Mouse (Mus musculus): ENCODE measurements at regions not wholly inside any gene's neighbourhood (a gene's known extent, or its start where the extent isn't known, plus 50 kb on each side); places are given as distances from the start of the nearest gene placed in this dataset.

DNA sequence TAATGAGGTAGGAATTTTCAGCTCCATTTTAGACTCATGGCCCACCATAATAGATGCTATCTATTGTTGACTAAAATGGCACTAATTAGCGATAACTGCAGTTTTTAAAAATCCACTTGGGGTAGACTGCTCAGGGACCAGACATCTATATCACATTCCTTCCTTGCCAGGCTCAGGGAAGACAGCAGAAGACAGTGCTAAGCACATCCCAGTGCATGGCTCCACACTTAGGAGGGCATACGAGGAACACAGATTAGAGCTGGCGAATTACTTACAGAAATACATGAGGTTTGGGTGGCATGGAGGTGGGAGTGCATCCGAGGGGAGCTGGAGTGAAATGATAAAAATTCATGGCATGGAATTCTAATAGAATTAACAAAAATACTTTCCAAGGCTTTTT is 395.5 kb upstream of the Gm6657 start:
- Histone ChIP-seq H3K27me3 (replicated peaks; ENCODE audit: control insufficient read depth, insufficient read depth, low read length) (no peaks in the 10 kb centered on the region), H3K27ac (ENCODE audit: low read length) (no peak overlapping the region), H3K4me2 (ENCODE audit: low read depth, low read length) (no peak overlapping the region), H3K9ac (ENCODE audit: low read depth, low read length) (no peak overlapping the region), H3K36me3 (ENCODE audit: control insufficient read depth, insufficient read depth, low read length) (no peaks in the 10 kb centered on the region), H3K9me3 (ENCODE audit: control insufficient read depth, low read length) (no peaks in the 10 kb centered on the region), H3K4me1 (ENCODE audit: control insufficient read depth, insufficient read depth, low read length) (peaks cover 3% of the 10 kb centered on the region; the same call in 1 of the 2 replicates), H3K4me3 (ENCODE audit: low read length) (no peak overlapping the region)
- WGBS, result 86% methylated on average over 4 of the region's 4 CpGs
- ATAC-seq, result no peak

DNA sequence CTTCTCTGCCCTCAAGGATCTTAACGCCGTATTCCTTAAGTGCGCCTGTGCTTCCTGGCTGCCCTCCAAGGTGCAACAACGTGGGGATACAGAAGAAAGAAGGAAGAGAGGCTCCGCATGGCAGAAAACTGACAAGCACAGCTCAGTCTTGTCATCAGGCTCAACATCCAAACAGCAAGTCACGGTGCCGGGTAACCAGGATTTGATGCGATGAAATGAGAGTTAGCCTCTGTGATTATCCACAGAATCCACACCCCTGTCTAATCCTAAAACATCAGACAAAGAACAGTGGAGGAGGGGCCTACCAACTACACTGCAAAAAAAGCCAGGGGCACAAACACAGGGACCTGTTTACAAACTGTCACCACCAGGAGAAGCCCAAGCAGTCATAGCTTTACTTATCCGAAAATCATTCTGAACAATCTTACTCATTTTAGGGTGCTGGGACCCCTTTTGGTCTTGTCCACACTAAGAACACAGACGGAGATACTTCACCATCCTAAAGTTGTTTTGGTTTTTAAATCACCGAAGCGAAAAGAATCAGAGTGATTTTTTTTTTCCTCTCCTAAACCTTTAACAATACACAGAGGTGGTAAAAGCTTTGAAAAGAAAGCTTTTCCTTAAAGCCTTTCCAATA is 394.8 kb upstream of the Gm6657 start:
- H3K36me3 ChIP-seq (ENCODE audit: control insufficient read depth, insufficient read depth, low read length), result no peaks in the 10 kb centered on the region
- H3K27ac ChIP-seq (ENCODE audit: low read length), result no peak overlapping the region
- no peaks in the 10 kb centered on the region for H3K9me3 ChIP-seq (ENCODE audit: control insufficient read depth, low read length)
- WGBS, result 52% methylated on average over 12 of the region's 12 CpGs
- H3K4me1 ChIP-seq (ENCODE audit: control insufficient read depth, insufficient read depth, low read length), result peaks cover 3% of the 10 kb centered on the region; the same call in 1 of the 2 replicates
- H3K4me2 ChIP-seq (ENCODE audit: low read depth, low read length), result no peak overlapping the region
- H3K27me3 ChIP-seq (replicated peaks; ENCODE audit: control insufficient read depth, insufficient read depth, low read length), result no peaks in the 10 kb centered on the region
- no peak for ATAC-seq
- H3K4me3 ChIP-seq (ENCODE audit: low read length), result no peak overlapping the region
- no peak overlapping the region for H3K9ac ChIP-seq (ENCODE audit: low read depth, low read length)

DNA sequence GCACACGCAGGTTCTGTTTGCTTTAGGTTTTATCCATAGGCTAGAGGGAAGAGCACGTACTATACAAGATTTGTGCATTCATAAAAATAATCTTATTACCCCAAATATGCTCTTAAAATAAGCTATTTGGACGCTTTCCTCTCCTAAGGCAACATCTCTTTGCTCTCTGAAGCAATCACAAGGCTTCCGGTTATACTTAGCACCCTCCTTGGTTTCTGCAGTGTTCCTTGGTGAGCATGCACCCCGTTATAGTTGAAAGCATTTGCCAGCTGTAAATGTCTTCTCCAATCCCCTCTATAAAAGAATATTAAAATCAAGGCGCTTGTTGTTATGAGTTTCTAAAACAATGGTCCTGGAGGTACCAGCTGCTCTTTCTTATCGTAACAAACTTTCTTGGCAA is 386.4 kb upstream of the Gm6657 start:
- H3K27ac ChIP-seq (ENCODE audit: low read length), result no peak overlapping the region
- H3K4me3 ChIP-seq (ENCODE audit: low read length), result no peak overlapping the region
- ATAC-seq, result no peak
- no peaks in the 10 kb centered on the region for H3K9me3 ChIP-seq (ENCODE audit: control insufficient read depth, low read length)
- H3K9ac ChIP-seq (ENCODE audit: low read depth, low read length), result no peak overlapping the region
- no peaks in the 10 kb centered on the region for H3K36me3 ChIP-seq (ENCODE audit: control insufficient read depth, insufficient read depth, low read length)
- WGBS, result 84% methylated on average over 7 of the region's 7 CpGs
- no peaks in the 10 kb centered on the region for H3K27me3 ChIP-seq (replicated peaks; ENCODE audit: control insufficient read depth, insufficient read depth, low read length)
- no peaks in the 10 kb centered on the region for H3K4me1 ChIP-seq (ENCODE audit: control insufficient read depth, insufficient read depth, low read length)
- H3K4me2 ChIP-seq (ENCODE audit: low read depth, low read length), result no peak overlapping the region

DNA sequence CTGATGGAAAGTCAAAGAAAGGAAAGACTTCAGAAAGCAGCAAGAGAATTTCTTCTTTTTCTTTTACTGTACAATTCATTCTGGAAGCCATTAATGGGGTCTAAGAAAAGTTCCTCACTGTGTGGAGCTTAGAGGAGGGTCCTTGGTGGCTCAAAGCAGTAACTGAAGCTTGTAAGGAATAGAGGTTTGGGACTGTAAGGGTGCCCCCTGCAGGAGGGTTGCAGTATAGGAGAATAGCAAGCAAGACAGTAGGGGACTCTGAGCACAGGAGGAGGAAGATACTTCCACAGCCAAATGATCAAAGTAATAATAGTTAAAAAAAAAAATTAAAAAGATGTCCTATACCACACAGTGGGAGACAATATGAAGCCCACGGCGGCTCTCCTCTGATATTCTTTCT is 382.8 kb upstream of the Gm6657 start:
- no peaks in the 10 kb centered on the region for H3K9me3 ChIP-seq (ENCODE audit: control insufficient read depth, low read length)
- no peak overlapping the region for H3K4me3 ChIP-seq (ENCODE audit: low read length)
- H3K4me1 ChIP-seq (ENCODE audit: control insufficient read depth, insufficient read depth, low read length), result no peaks in the 10 kb centered on the region
- H3K27ac ChIP-seq (ENCODE audit: low read length), result no peak overlapping the region
- WGBS, result 61% methylated on average over 2 of the region's 2 CpGs
- H3K4me2 ChIP-seq (ENCODE audit: low read depth, low read length), result no peak overlapping the region
- H3K27me3 ChIP-seq (replicated peaks; ENCODE audit: control insufficient read depth, insufficient read depth, low read length), result no peaks in the 10 kb centered on the region
- no peak for ATAC-seq
- no peaks in the 10 kb centered on the region for H3K36me3 ChIP-seq (ENCODE audit: control insufficient read depth, insufficient read depth, low read length)
- no peak overlapping the region for H3K9ac ChIP-seq (ENCODE audit: low read depth, low read length)

DNA sequence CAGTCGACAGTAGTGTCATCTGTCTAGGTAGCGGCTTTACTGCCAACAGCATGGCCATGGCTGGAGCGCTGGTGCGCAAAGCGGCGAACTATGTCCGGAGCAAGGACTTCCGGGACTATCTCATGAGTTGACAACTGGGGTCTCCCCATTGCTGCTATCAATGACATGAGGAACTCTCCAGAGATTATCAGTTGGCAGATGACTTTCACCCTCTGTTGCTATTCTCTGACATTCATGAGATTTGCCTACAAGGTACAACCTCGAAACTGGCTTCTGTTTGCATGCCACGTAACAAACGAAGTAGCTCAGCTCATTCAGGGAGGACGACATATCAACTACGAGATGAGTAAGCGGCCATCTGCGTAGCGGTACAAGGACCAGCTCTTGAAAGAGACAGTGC is 374.6 kb upstream of the Gm6657 start:
- no peak for ATAC-seq
- 93% methylated on average over 16 of the region's 16 CpGs for WGBS

DNA sequence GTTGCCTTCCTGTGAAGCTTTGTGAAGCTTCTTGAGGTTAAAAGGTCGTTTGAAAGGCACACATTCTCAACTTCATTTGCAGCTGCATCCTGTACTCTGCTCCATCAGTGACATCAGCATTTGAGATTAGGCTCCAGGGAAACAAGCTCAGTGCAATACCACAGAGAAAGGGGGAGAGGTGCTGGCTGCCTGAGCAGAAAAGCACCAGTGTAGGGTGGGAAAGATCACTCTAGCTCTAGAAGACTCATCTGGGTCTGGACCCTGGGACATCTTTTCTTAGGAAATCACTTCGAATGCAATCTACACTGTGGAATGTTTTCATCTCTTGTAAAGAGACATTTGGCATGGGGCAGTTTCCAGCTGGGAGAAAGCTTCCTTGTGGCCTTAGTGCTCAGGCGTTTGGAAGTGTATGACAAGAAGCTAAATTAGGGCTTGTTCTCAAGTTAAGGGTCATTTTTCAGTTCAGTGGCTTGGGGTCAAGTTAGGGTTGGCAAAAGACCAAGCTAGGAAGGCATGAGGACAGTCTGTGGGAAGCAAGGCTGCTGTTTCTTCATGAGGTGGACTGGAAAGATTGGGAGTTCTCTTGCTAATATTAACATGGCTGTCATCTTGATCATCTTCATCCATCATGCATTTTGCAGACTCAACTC is 370.5 kb upstream of the Gm6657 start:
- Histone ChIP-seq H3K4me1 (ENCODE audit: control insufficient read depth, insufficient read depth, low read length) (no peaks in the 10 kb centered on the region), H3K4me3 (ENCODE audit: low read length) (no peak overlapping the region), H3K36me3 (ENCODE audit: control insufficient read depth, insufficient read depth, low read length) (no peaks in the 10 kb centered on the region), H3K4me2 (ENCODE audit: low read depth, low read length) (no peak overlapping the region), H3K9ac (ENCODE audit: low read depth, low read length) (no peak overlapping the region), H3K9me3 (ENCODE audit: control insufficient read depth, low read length) (no peaks in the 10 kb centered on the region), H3K27me3 (replicated peaks; ENCODE audit: control insufficient read depth, insufficient read depth, low read length) (no peaks in the 10 kb centered on the region), H3K27ac (ENCODE audit: low read length) (no peak overlapping the region)
- no peak for ATAC-seq
- 29% methylated on average over 3 of the region's 3 CpGs for WGBS

More for the DNA sequence above, 374.6 kb upstream of the Gm6657 start:
- no peaks in the 10 kb centered on the region for H3K27me3 ChIP-seq (replicated peaks; ENCODE audit: control insufficient read depth, insufficient read depth, low read length)
- no peak overlapping the region for H3K27ac ChIP-seq (ENCODE audit: low read length)
- H3K4me2 ChIP-seq (ENCODE audit: low read depth, low read length), result no peak overlapping the region
- no peak overlapping the region for H3K9ac ChIP-seq (ENCODE audit: low read depth, low read length)
- no peaks in the 10 kb centered on the region for H3K36me3 ChIP-seq (ENCODE audit: control insufficient read depth, insufficient read depth, low read length)
- H3K4me1 ChIP-seq (ENCODE audit: control insufficient read depth, insufficient read depth, low read length), result no peaks in the 10 kb centered on the region
- H3K9me3 ChIP-seq (ENCODE audit: control insufficient read depth, low read length), result no peaks in the 10 kb centered on the region
- no peak overlapping the region for H3K4me3 ChIP-seq (ENCODE audit: low read length)

DNA sequence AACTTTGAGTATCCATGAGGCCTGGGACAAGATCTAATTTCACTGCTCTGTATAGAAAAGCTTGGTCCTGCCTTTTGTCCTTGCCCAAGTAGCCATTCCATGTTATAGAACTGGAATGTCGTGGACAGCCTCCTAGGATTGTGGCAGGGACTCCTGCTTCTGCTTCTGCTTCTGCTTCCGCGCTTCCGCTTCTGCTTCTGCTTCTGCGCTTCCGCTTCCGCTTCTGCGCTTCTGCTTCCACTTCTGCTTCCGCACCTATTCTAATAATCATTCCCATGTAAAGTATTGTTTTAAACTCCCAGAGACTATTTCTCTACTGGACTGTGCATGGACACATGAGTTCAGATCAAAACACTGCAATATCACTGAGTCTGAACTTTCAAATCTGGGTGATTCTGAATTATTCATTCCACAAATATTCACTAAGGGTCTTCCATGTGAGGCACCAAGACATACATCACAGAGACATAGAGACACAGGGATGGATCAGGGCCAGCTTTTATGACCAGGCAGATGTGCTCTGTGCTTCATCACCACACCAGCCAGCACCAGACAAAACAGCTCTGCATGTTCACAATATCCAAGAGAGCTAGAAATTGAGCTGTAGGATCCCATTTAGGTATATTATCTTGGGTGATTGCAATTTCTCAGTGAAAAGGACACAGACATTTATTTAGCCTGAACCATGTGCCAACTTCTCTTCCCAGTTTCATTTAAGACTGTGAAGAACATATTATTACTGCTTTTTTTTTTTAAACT is 360.5 kb upstream of the Gm6657 start:
- Histone ChIP-seq H3K4me2 (ENCODE audit: low read depth, low read length) (no peak overlapping the region), H3K9ac (ENCODE audit: low read depth, low read length) (no peak overlapping the region), H3K36me3 (ENCODE audit: control insufficient read depth, insufficient read depth, low read length) (no peaks in the 10 kb centered on the region), H3K27ac (ENCODE audit: low read length) (no peak overlapping the region), H3K27me3 (replicated peaks; ENCODE audit: control insufficient read depth, insufficient read depth, low read length) (no peaks in the 10 kb centered on the region), H3K9me3 (ENCODE audit: control insufficient read depth, low read length) (no peaks in the 10 kb centered on the region), H3K4me1 (ENCODE audit: control insufficient read depth, insufficient read depth, low read length) (no peaks in the 10 kb centered on the region), H3K4me3 (ENCODE audit: low read length) (no peak overlapping the region)
- ATAC-seq, result no peak
- 90% methylated on average over 9 of the region's 9 CpGs for WGBS

DNA sequence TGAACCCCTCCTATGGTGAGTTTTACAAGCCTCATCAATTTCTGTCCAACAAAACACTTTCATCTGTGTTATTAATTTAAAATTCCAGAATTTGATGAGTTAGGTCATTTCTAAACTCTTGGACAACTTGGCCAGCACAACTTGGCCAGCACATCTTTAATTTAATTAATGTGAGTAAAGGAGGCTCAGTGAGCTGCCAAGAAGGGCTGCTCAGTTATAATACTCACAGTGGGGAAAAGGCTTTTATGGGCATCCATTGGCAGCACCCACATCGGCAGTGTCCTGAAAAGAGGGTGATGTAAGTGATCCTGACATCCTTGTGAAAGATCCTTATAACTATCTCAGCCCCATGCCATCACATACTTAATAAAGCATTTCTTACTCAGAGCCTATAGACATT is 359.2 kb upstream of the Gm6657 start:
- no peaks in the 10 kb centered on the region for H3K9me3 ChIP-seq (ENCODE audit: control insufficient read depth, low read length)
- H3K36me3 ChIP-seq (ENCODE audit: control insufficient read depth, insufficient read depth, low read length), result no peaks in the 10 kb centered on the region
- H3K9ac ChIP-seq (ENCODE audit: low read depth, low read length), result no peak overlapping the region
- no peak for ATAC-seq
- H3K4me3 ChIP-seq (ENCODE audit: low read length), result no peak overlapping the region
- no peaks in the 10 kb centered on the region for H3K4me1 ChIP-seq (ENCODE audit: control insufficient read depth, insufficient read depth, low read length)
- H3K4me2 ChIP-seq (ENCODE audit: low read depth, low read length), result no peak overlapping the region
- 79% methylated on average over 1 of the region's 1 CpGs for WGBS
- H3K27ac ChIP-seq (ENCODE audit: low read length), result no peak overlapping the region
- H3K27me3 ChIP-seq (replicated peaks; ENCODE audit: control insufficient read depth, insufficient read depth, low read length), result no peaks in the 10 kb centered on the region

DNA sequence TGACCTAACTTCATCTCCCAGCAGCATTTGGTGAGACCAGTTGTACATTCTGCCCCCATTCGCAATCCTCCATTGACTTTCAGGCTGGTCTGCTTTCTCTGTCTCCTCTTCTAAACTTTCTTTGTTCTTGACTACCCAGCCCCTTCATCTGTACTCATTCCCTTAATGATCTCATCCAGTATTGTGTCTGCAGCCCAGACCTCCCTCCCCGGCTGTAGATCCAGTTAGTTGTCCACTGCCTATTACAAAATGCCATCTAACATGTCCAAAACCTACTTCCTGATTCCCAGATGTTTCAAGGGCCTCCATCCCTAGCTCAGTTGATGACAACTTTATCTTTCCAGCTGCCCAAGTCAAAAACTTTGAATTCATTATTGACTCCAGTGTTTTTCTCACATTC is 357.8 kb upstream of the Gm6657 start:
- H3K27ac ChIP-seq (ENCODE audit: low read length), result no peak overlapping the region
- WGBS, result 72% methylated on average over 2 of the region's 2 CpGs
- H3K9me3 ChIP-seq (ENCODE audit: control insufficient read depth, low read length), result no peaks in the 10 kb centered on the region
- no peak overlapping the region for H3K4me2 ChIP-seq (ENCODE audit: low read depth, low read length)
- no peak for ATAC-seq
- no peaks in the 10 kb centered on the region for H3K27me3 ChIP-seq (replicated peaks; ENCODE audit: control insufficient read depth, insufficient read depth, low read length)
- no peaks in the 10 kb centered on the region for H3K36me3 ChIP-seq (ENCODE audit: control insufficient read depth, insufficient read depth, low read length)
- no peak overlapping the region for H3K4me3 ChIP-seq (ENCODE audit: low read length)
- H3K9ac ChIP-seq (ENCODE audit: low read depth, low read length), result no peak overlapping the region
- no peaks in the 10 kb centered on the region for H3K4me1 ChIP-seq (ENCODE audit: control insufficient read depth, insufficient read depth, low read length)
